Mouse (Mus musculus): ENCODE measurements around the gene Hdac11. TPM values are rescaled to one million over a fixed set of nuclear protein-coding genes. Genes with fewer than 3 reads are reported as not detected.

Hdac11 gene
- total and polyA plus RNA-seq, 2 experiments from 2014 or later = 55.2 to 121 TPM

DNA sequence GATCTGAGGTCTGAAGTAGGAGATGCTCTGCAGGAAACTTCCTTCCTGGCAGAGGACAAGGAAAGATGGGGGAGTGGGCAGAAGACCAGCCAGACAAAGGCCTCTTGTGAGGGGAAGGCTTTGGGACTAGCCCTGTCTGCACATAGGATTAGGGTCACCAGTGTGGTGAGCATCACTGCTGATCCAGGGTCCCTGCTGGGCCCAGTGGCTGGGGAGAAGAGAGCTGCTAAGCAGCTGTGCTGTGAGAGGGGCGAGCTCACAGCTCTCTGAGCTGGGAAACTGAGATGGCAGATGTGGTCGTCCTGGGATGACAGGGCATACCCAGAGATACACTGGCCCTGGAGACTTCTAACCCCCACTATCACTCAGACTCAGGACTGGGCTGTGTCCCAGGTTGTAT, 35.0 kb downstream of the Hdac11 start:
- Histone ChIP-seq H3K4me1 (ENCODE audit: insufficient read depth, low read length) (no peaks in the 10 kb centered on the region), H3K36me3 (ENCODE audit: insufficient read depth, low read length) (no peaks in the 10 kb centered on the region), H3K9me3 (ENCODE audit: low read length) (no peaks in the 10 kb centered on the region), H3K4me2 (ENCODE audit: low read depth, low read length, poor library complexity, severe bottlenecking) (no peak overlapping the region), H3K27me3 (ENCODE audit: insufficient read depth, low read length) (no peaks in the 10 kb centered on the region), H3K9ac (replicated peaks; ENCODE audit: low read length, poor library complexity, severe bottlenecking) (no peak overlapping the region), H3K4me3 (ENCODE audit: low read depth, low read length) (no peak overlapping the region), H3K27ac (ENCODE audit: low read depth, low read length) (no peak overlapping the region)
- DNase-seq (ENCODE audit: low spot score) (no peak), ATAC-seq (ENCODE audit: low FRiP score) (no peak)
- TF ChIP-seq CTCF (IDR thresholded peaks at IDR 0.05) = no peak
- 33% methylated on average over 2 of the region's 2 CpGs for WGBS

GRCm38 (mm10) chr6:91192421-91192820, 36.0 kb downstream of the Hdac11 start:
- TF ChIP-seq CTCF (IDR thresholded peaks at IDR 0.05) = no peak
- ATAC-seq (ENCODE audit: low FRiP score) (no peak), DNase-seq (ENCODE audit: low spot score) (no peak)
- no peak overlapping the region for H3K4me3 ChIP-seq (ENCODE audit: low read depth, low read length)
- no peaks in the 10 kb centered on the region for H3K4me1 ChIP-seq (ENCODE audit: insufficient read depth, low read length)
- no peaks in the 10 kb centered on the region for H3K36me3 ChIP-seq (ENCODE audit: insufficient read depth, low read length)
- H3K9me3 ChIP-seq (ENCODE audit: low read length) = no peaks in the 10 kb centered on the region
- 81% methylated on average over 3 of the region's 3 CpGs for WGBS
- no peak overlapping the region for H3K4me2 ChIP-seq (ENCODE audit: low read depth, low read length, poor library complexity, severe bottlenecking)
- H3K27me3 ChIP-seq (ENCODE audit: insufficient read depth, low read length) = no peaks in the 10 kb centered on the region
- H3K9ac ChIP-seq (replicated peaks; ENCODE audit: low read length, poor library complexity, severe bottlenecking) = no peak overlapping the region
- no peak overlapping the region for H3K27ac ChIP-seq (ENCODE audit: low read depth, low read length)

DNA sequence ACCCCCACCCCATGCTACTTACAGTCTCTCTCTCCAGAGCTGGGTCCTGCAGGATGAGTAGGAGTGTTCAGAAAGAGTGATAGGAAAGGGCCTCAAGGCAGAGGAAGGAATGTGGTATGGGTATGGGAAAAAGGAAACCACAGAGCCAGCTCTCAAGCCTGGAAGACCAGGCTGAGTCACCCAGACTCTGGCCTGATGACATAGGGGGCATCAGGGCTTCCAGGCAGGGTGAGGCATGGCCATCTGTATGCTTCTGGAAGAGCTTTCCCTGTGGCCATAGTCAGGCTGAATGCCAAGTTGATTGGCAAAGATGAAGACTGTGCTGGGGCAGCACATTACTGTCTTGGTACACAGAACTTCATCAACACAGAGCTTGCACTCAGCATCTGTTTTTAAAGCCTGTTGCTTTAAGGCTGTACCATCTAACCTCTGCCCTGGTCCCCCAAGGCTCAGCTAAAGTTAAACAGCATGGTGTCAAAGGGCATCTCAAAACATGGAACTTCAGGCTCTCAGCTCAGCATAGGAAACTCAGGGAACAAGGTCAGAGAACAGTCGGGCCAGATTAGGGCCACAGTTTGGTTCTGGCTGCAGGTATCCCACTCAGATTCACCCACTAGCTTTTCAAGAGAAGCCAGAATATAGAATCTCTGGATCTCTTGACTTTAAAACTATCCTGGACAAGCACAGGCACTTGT, 36.5 kb downstream of the Hdac11 start:
- no peaks in the 10 kb centered on the region for H3K4me1 ChIP-seq (ENCODE audit: insufficient read depth, low read length)
- WGBS = 80% methylated on average over 1 of the region's 1 CpGs
- no peak for TF ChIP-seq CTCF (IDR thresholded peaks at IDR 0.05)
- no peaks in the 10 kb centered on the region for H3K9me3 ChIP-seq (ENCODE audit: low read length)
- H3K4me2 ChIP-seq (ENCODE audit: low read depth, low read length, poor library complexity, severe bottlenecking) = no peak overlapping the region
- no peaks in the 10 kb centered on the region for H3K36me3 ChIP-seq (ENCODE audit: insufficient read depth, low read length)
- H3K27me3 ChIP-seq (ENCODE audit: insufficient read depth, low read length) = no peaks in the 10 kb centered on the region
- H3K4me3 ChIP-seq (ENCODE audit: low read depth, low read length) = no peak overlapping the region
- no peak for ATAC-seq (ENCODE audit: low FRiP score)
- H3K9ac ChIP-seq (replicated peaks; ENCODE audit: low read length, poor library complexity, severe bottlenecking) = no peak overlapping the region
- no peak for DNase-seq (ENCODE audit: low spot score)
- no peak overlapping the region for H3K27ac ChIP-seq (ENCODE audit: low read depth, low read length)

- no peak for TF ChIP-seq CTCF (IDR thresholded peaks at IDR 0.05)
- Histone ChIP-seq H3K36me3 (ENCODE audit: insufficient read depth, low read length) (no peaks in the 10 kb centered on the region), H3K9ac (replicated peaks; ENCODE audit: low read length, poor library complexity, severe bottlenecking) (no peak overlapping the region), H3K9me3 (ENCODE audit: low read length) (no peaks in the 10 kb centered on the region), H3K4me2 (ENCODE audit: low read depth, low read length, poor library complexity, severe bottlenecking) (no peak overlapping the region), H3K27ac (ENCODE audit: low read depth, low read length) (no peak overlapping the region), H3K27me3 (ENCODE audit: insufficient read depth, low read length) (no peaks in the 10 kb centered on the region), H3K4me1 (ENCODE audit: insufficient read depth, low read length) (no peaks in the 10 kb centered on the region), H3K4me3 (ENCODE audit: low read depth, low read length) (no peak overlapping the region)
- WGBS = 71% methylated on average over 2 of the region's 2 CpGs
- DNase-seq (ENCODE audit: low spot score) = no peak
- peak; percentile 32; the same call in 1 of the 2 replicates for ATAC-seq (ENCODE audit: low FRiP score)
Observed at GRCm38 (mm10) chr6:91198456-91198855, 42.0 kb downstream of the Hdac11 start.

- Histone ChIP-seq H3K27ac (ENCODE audit: low read depth, low read length) (no peak overlapping the region), H3K4me3 (ENCODE audit: low read depth, low read length) (no peak overlapping the region), H3K36me3 (ENCODE audit: insufficient read depth, low read length) (no peaks in the 10 kb centered on the region), H3K9ac (replicated peaks; ENCODE audit: low read length, poor library complexity, severe bottlenecking) (no peak overlapping the region), H3K4me2 (ENCODE audit: low read depth, low read length, poor library complexity, severe bottlenecking) (no peak overlapping the region), H3K27me3 (ENCODE audit: insufficient read depth, low read length) (no peaks in the 10 kb centered on the region), H3K4me1 (ENCODE audit: insufficient read depth, low read length) (no peaks in the 10 kb centered on the region), H3K9me3 (ENCODE audit: low read length) (no peaks in the 10 kb centered on the region)
- DNase-seq (ENCODE audit: low spot score) (peak; percentile 83), ATAC-seq (ENCODE audit: low FRiP score) (peak; percentile 67)
- TF ChIP-seq CTCF (IDR thresholded peaks at IDR 0.05) = no peak
- 33% methylated on average over 8 of the region's 8 CpGs for WGBS
Observed at GRCm38 (mm10) chr6:91200429-91201188, 44.1 kb downstream of the Hdac11 start.

DNA sequence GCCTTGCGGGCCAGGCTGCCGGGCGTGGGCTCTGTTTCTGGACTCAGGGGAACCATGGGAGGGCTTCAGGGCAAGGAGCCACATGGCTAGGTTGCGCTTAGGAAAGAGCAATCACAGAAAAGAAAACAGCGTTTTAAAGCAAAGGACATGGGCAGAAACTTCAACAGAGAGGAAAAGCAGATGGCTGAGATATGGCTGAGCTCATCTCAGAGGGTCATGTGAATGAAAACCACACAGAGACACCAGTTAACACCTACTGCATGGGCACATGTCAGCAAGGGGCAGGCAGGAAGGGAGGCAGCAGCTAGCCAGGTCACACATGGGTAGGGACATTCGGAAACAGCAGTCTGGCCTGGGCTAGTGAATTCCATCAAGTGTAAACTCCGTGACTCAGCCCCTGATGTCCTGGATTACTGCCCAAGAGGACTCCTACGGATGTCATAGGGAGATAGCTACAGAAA, 45.4 kb downstream of the Hdac11 start:
- Histone ChIP-seq H3K36me3 (ENCODE audit: insufficient read depth, low read length) (no peaks in the 10 kb centered on the region), H3K9me3 (ENCODE audit: low read length) (no peaks in the 10 kb centered on the region), H3K9ac (replicated peaks; ENCODE audit: low read length, poor library complexity, severe bottlenecking) (no peak overlapping the region), H3K4me1 (ENCODE audit: insufficient read depth, low read length) (no peaks in the 10 kb centered on the region), H3K4me2 (ENCODE audit: low read depth, low read length, poor library complexity, severe bottlenecking) (no peak overlapping the region), H3K27me3 (ENCODE audit: insufficient read depth, low read length) (no peaks in the 10 kb centered on the region), H3K27ac (ENCODE audit: low read depth, low read length) (no peak overlapping the region), H3K4me3 (ENCODE audit: low read depth, low read length) (no peak overlapping the region)
- DNase-seq (ENCODE audit: low spot score) = no peak
- 75% methylated on average over 8 of the region's 8 CpGs for WGBS
- no peak for TF ChIP-seq CTCF (IDR thresholded peaks at IDR 0.05)
- ATAC-seq (ENCODE audit: low FRiP score) = no peak
